10 mouse cellular contexts compared by ENCODE assay signal in the genomic region with DNA sequence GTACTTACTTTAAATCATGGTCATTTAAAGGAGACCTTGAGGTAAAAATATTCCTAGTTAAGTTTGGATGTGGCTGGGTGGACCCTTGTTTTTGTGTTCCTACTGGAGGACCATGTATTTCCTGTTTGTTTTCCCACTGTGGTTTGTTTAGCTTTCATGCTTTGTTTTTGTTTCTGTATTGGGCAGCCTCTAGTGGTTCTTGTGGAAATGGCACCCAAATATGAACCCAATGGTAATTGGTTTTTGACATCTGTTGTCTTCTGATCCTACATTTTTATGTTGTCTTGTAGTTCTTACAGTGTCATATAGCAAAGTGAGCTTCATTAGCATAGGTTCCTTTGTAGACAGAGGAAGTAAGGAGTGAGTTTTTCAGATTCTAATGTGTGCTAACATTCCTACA.
A peak's percentile ranks its signal among the peaks of the same experiment; 100 is the strongest.
DNase-seq lines count a peak whose midpoint lies in the region; ATAC-seq and TF ChIP-seq lines count a peak whose summit lies in the region.
"Had no signal": no experiment of that assay in that cellular context is flagged by ENCODE, and none has a peak within 500 bp of the region (broad histone marks: within the 10 kb centered on the region; RNA-seq: fewer than 3 reads in every experiment).

No protein-coding gene starts in this region.

- peak; percentile 59 for DNase-seq in forebrain, postnatal 0 days
- no peak for DNase-seq in forebrain, embryonic 11.5 days (ENCODE audit: low spot score)
- DNase-seq in liver, embryonic 14.5 days (ENCODE audit: low read depth in 3 of 3, low spot score in 3 of 3), result no peak
- peak; percentile 40 to 43 for DNase-seq in cerebellum, adult 18-20 months
- DNase-seq in lung, postnatal 25 days (ENCODE audit: low spot score), result peak; percentile 40
- DNase-seq in spleen, postnatal 4 days (ENCODE audit: low spot score in 2 of 2), result no peak
- DNase-seq in midbrain, embryonic 11.5 days (ENCODE audit: low spot score, missing footprints), result no peak

- H3K27me3 ChIP-seq in forebrain, postnatal 0 days (ENCODE audit: insufficient read depth, low read length), result no peaks in the 10 kb centered on the region
- no peaks in the 10 kb centered on the region for H3K27me3 ChIP-seq in forebrain, embryonic 11.5 days (ENCODE audit: control insufficient read depth, insufficient read depth, low read length)
- H3K27me3 ChIP-seq in liver, embryonic 14.5 days (ENCODE audit: control insufficient read depth, insufficient read depth, low read length), result no peaks in the 10 kb centered on the region
- H3K27me3 ChIP-seq in liver, embryonic 12.5 days (replicated peaks), result no peaks in the 10 kb centered on the region
- no peaks in the 10 kb centered on the region for H3K27me3 ChIP-seq in midbrain, embryonic 11.5 days (ENCODE audit: control insufficient read depth, insufficient read depth, low read length)
- H3K27me3 ChIP-seq: neural tube, embryonic 13.5 days had no signal

- ATAC-seq in forebrain, postnatal 0 days, result peak; percentile 54; the same call in 1 of the 2 replicates
- no peak for ATAC-seq in forebrain, embryonic 11.5 days (replicated peaks; ENCODE audit: low FRiP score)
- ATAC-seq in liver, embryonic 14.5 days (ENCODE audit: insufficient read depth), result no peak
- ATAC-seq in liver, embryonic 12.5 days, result no peak
- no peak for ATAC-seq in midbrain, embryonic 11.5 days (ENCODE audit: low FRiP score)

- H3K4me2 ChIP-seq in forebrain, postnatal 0 days (ENCODE audit: low read depth), result no peak overlapping the region
- no peak overlapping the region for H3K4me2 ChIP-seq in forebrain, embryonic 11.5 days (ENCODE audit: low read depth, low read length, severe bottlenecking)
- H3K4me2 ChIP-seq in liver, embryonic 14.5 days (ENCODE audit: low read depth), result no peak overlapping the region
- H3K4me2 ChIP-seq in liver, embryonic 12.5 days, result no peak overlapping the region
- H3K4me2 ChIP-seq in midbrain, embryonic 11.5 days, result no peak overlapping the region
- H3K4me2 ChIP-seq: neural tube, embryonic 13.5 days had no signal

- H3K9me3 ChIP-seq in forebrain, postnatal 0 days (ENCODE audit: low read length), result no peaks in the 10 kb centered on the region
- no peaks in the 10 kb centered on the region for H3K9me3 ChIP-seq in forebrain, embryonic 11.5 days (ENCODE audit: control insufficient read depth, low read length)
- H3K9me3 ChIP-seq in liver, embryonic 14.5 days (ENCODE audit: control insufficient read depth, low read length), result no peaks in the 10 kb centered on the region
- H3K9me3 ChIP-seq in liver, embryonic 12.5 days (replicated peaks), result no peaks in the 10 kb centered on the region
- H3K9me3 ChIP-seq in midbrain, embryonic 11.5 days (ENCODE audit: control insufficient read depth, low read length), result no peaks in the 10 kb centered on the region
- H3K9me3 ChIP-seq: neural tube, embryonic 13.5 days had no signal

- no peak for TF ChIP-seq EP300 in liver, embryonic 14.5 days (IDR thresholded peaks at IDR 0.05; ENCODE audit: low read depth)

- H3K9ac ChIP-seq in forebrain, postnatal 0 days, result no peak overlapping the region
- no peak overlapping the region for H3K9ac ChIP-seq in forebrain, embryonic 11.5 days (ENCODE audit: low read length)
- H3K9ac ChIP-seq in liver, embryonic 14.5 days (replicated peaks), result no peak overlapping the region
- no peak overlapping the region for H3K9ac ChIP-seq in liver, embryonic 12.5 days
- H3K9ac ChIP-seq in midbrain, embryonic 11.5 days (ENCODE audit: low read length), result no peak overlapping the region
- H3K9ac ChIP-seq: neural tube, embryonic 13.5 days had no signal

- no peaks in the 10 kb centered on the region for H3K36me3 ChIP-seq in forebrain, postnatal 0 days (ENCODE audit: insufficient read depth)
- no peaks in the 10 kb centered on the region for H3K36me3 ChIP-seq in forebrain, embryonic 11.5 days (ENCODE audit: control insufficient read depth, insufficient read depth, low read length)
- H3K36me3 ChIP-seq in liver, embryonic 14.5 days (replicated peaks; ENCODE audit: control insufficient read depth, insufficient read depth, low read depth), result no peaks in the 10 kb centered on the region
- 0 out of 2 replicates have a peak, but pooled peaks cover 4% of the 10 kb centered on the region for H3K36me3 ChIP-seq in liver, embryonic 12.5 days
- no peaks in the 10 kb centered on the region for H3K36me3 ChIP-seq in midbrain, embryonic 11.5 days (ENCODE audit: control insufficient read depth, insufficient read depth, low read length)
- H3K36me3 ChIP-seq: neural tube, embryonic 13.5 days had no signal

- H3K27ac ChIP-seq in forebrain, postnatal 0 days (ENCODE audit: low read depth, low read length), result no peak overlapping the region
- H3K27ac ChIP-seq in forebrain, embryonic 11.5 days (ENCODE audit: low read depth, low read length), result no peak overlapping the region
- no peak overlapping the region for H3K27ac ChIP-seq in liver, embryonic 14.5 days
- no peak overlapping the region for H3K27ac ChIP-seq in liver, embryonic 12.5 days
- H3K27ac ChIP-seq in midbrain, embryonic 11.5 days (ENCODE audit: low read depth, low read length), result no peak overlapping the region
- H3K27ac ChIP-seq: neural tube, embryonic 13.5 days had no signal

- no peaks in the 10 kb centered on the region for H3K4me1 ChIP-seq in forebrain, postnatal 0 days (ENCODE audit: insufficient read depth)
- H3K4me1 ChIP-seq in forebrain, embryonic 11.5 days (replicated peaks; ENCODE audit: control insufficient read depth, insufficient read depth, low read length), result no peaks in the 10 kb centered on the region
- peaks cover 0 to 2% of the 10 kb centered on the region in 2 experiments; a peak in 2 of 4 replicates for H3K4me1 ChIP-seq in liver, embryonic 14.5 days (replicated peaks; ENCODE audit: control insufficient read depth in 2 of 2, insufficient read depth in 2 of 2, low read length in 1 of 2)
- H3K4me1 ChIP-seq in liver, embryonic 12.5 days, result peaks cover 5% of the 10 kb centered on the region
- no peaks in the 10 kb centered on the region for H3K4me1 ChIP-seq in midbrain, embryonic 11.5 days (ENCODE audit: control insufficient read depth, insufficient read depth, low read length)

- TF ChIP-seq CTCF in forebrain, postnatal 0 days (IDR thresholded peaks at IDR 0.05; ENCODE audit: low read depth), result peak; percentile 85
- TF ChIP-seq CTCF in liver, embryonic 14.5 days (IDR thresholded peaks at IDR 0.05; ENCODE audit: low read depth), result peak; percentile 40; the same call in 1 of the 2 replicates

- H3K4me3 ChIP-seq in forebrain, postnatal 0 days (ENCODE audit: low read depth, low read length), result no peak overlapping the region
- H3K4me3 ChIP-seq in forebrain, embryonic 11.5 days (ENCODE audit: low read depth, low read length), result no peak overlapping the region
- H3K4me3 ChIP-seq in liver, embryonic 14.5 days (ENCODE audit: insufficient read depth in 1 of 2, low read depth in 2 of 2, low read length in 2 of 2), result no peak overlapping the region
- no peak overlapping the region for H3K4me3 ChIP-seq in liver, embryonic 12.5 days
- no peak overlapping the region for H3K4me3 ChIP-seq in midbrain, embryonic 11.5 days (ENCODE audit: low read depth, low read length)
- H3K4me3 ChIP-seq: erythroblast, embryonic 14.5 days; neural tube, embryonic 13.5 days had no signal

Comparison
In these comparisons a context has a peak if more than half of its experiments do, and no peak if none do; other contexts are left out.
1. DNase-seq: peak in forebrain, postnatal 0 days (single experiment), cerebellum, adult 18-20 months (2 of 2) and lung, postnatal 25 days (single experiment); none in forebrain, embryonic 11.5 days (single experiment), liver, embryonic 14.5 days (0 of 3), spleen, postnatal 4 days (0 of 2) and midbrain, embryonic 11.5 days (single experiment).